Mouse (Mus musculus): ENCODE data around the gene Olig3. TPM values are rescaled to one million over a fixed set of nuclear protein-coding genes. Genes with fewer than 3 reads are reported as not detected.
A peak's percentile ranks its signal among the peaks of the same experiment; 100 is the strongest.

Gene Olig3
- polyA plus RNA-seq (2014; fragmentation: Nextera tagmentation; extraction: Ambion mirVana) = 46.6 and 58.5 TPM in 2 replicates

- Histone ChIP-seq H3K27ac (ENCODE audit: low read depth, low read length) (peak within 1 kb of the TSS; percentile 66), H3K27me3 (ENCODE audit: control insufficient read depth, insufficient read depth, low read length) (peaks cover 78% of the 10 kb centered on the region), H3K9ac (ENCODE audit: low read depth, low read length) (peak within 1 kb of the TSS; percentile 62), H3K4me1 (replicated peaks; ENCODE audit: control insufficient read depth, insufficient read depth, low read length) (no peaks in the 10 kb centered on the region; the same call in 1 of the 2 replicates), H3K36me3 (ENCODE audit: control insufficient read depth, insufficient read depth, low read length) (no peaks in the 10 kb centered on the region), H3K9me3 (ENCODE audit: control insufficient read depth, low read length) (no peaks in the 10 kb centered on the region), H3K4me3 (ENCODE audit: low read depth, low read length) (peak within 1 kb of the TSS; percentile 43), H3K4me2 (replicated peaks; ENCODE audit: low read depth, low read length) (peak within 1 kb of the TSS; percentile 42)
- WGBS = 0% methylated on average over 9 of the region's 9 CpGs
- peak; percentile 70 for ATAC-seq (ENCODE audit: low FRiP score)
- DNase-seq (ENCODE audit: low spot score) = peak; percentile 69
These were observed at the start of gene Olig3 for GRCm38 (mm10) chr10:19356071-19356583. Olig3 (plus strand) TSS chr10:19356533.

- peak; percentile 69 for DNase-seq (ENCODE audit: low spot score)
- no peaks in the 10 kb centered on the region for H3K36me3 ChIP-seq (ENCODE audit: control insufficient read depth, insufficient read depth, low read length)
- WGBS = 18% methylated on average over 5 of the region's 5 CpGs
- no peaks in the 10 kb centered on the region for H3K9me3 ChIP-seq (ENCODE audit: control insufficient read depth, low read length)
- H3K4me1 ChIP-seq (replicated peaks; ENCODE audit: control insufficient read depth, insufficient read depth, low read length) = 0 out of 2 replicates have a peak, but pooled peaks cover 4% of the 10 kb centered on the region
- H3K4me2 ChIP-seq (replicated peaks; ENCODE audit: low read depth, low read length) = no peak overlapping the region
- no peak overlapping the region for H3K4me3 ChIP-seq (ENCODE audit: low read depth, low read length)
- no peak overlapping the region for H3K9ac ChIP-seq (ENCODE audit: low read depth, low read length)
- no peaks in the 10 kb centered on the region for H3K27me3 ChIP-seq (ENCODE audit: control insufficient read depth, insufficient read depth, low read length)
- H3K27ac ChIP-seq (ENCODE audit: low read depth, low read length) = no peak overlapping the region
- peak; percentile 98 for ATAC-seq (ENCODE audit: low FRiP score)
These were observed 46.5 kb upstream of the Olig3 start for GRCm38 (mm10) chr10:19309681-19310395.

GRCm38 (mm10) chr10:19310471-19310870 lies 45.9 kb upstream of the Olig3 start:
- Histone ChIP-seq H3K9me3 (ENCODE audit: control insufficient read depth, low read length) (no peaks in the 10 kb centered on the region), H3K4me1 (replicated peaks; ENCODE audit: control insufficient read depth, insufficient read depth, low read length) (0 out of 2 replicates have a peak, but pooled peaks cover 4% of the 10 kb centered on the region), H3K27me3 (ENCODE audit: control insufficient read depth, insufficient read depth, low read length) (no peaks in the 10 kb centered on the region), H3K4me3 (ENCODE audit: low read depth, low read length) (no peak overlapping the region), H3K4me2 (replicated peaks; ENCODE audit: low read depth, low read length) (no peak overlapping the region), H3K9ac (ENCODE audit: low read depth, low read length) (no peak overlapping the region), H3K27ac (ENCODE audit: low read depth, low read length) (no peak overlapping the region), H3K36me3 (ENCODE audit: control insufficient read depth, insufficient read depth, low read length) (no peaks in the 10 kb centered on the region)
- 51% methylated on average over 5 of the region's 5 CpGs for whole genome bisulfite sequencing
- DNase-seq (ENCODE audit: low spot score) (no peak), ATAC-seq (ENCODE audit: low FRiP score) (no peak)

GRCm38 (mm10) chr10:19317962-19318812 lies 38.1 kb upstream of the Olig3 start:
- H3K4me3 ChIP-seq (ENCODE audit: low read depth, low read length) = no peak overlapping the region
- H3K9me3 ChIP-seq (ENCODE audit: control insufficient read depth, low read length) = no peaks in the 10 kb centered on the region
- WGBS = 76% methylated on average over 19 of the region's 19 CpGs
- ATAC-seq (ENCODE audit: low FRiP score) (peak; percentile 61; the same call in 1 of the 2 replicates), DNase-seq (ENCODE audit: low spot score) (no peak)
- H3K27ac ChIP-seq (ENCODE audit: low read depth, low read length) = no peak overlapping the region
- no peaks in the 10 kb centered on the region; the same call in 1 of the 2 replicates for H3K27me3 ChIP-seq (ENCODE audit: control insufficient read depth, insufficient read depth, low read length)
- H3K4me2 ChIP-seq (replicated peaks; ENCODE audit: low read depth, low read length) = no peak overlapping the region
- no peaks in the 10 kb centered on the region for H3K4me1 ChIP-seq (replicated peaks; ENCODE audit: control insufficient read depth, insufficient read depth, low read length)
- no peak overlapping the region for H3K9ac ChIP-seq (ENCODE audit: low read depth, low read length)
- no peaks in the 10 kb centered on the region for H3K36me3 ChIP-seq (ENCODE audit: control insufficient read depth, insufficient read depth, low read length)

GRCm38 (mm10) chr10:19321781-19322180 lies 34.6 kb upstream of the Olig3 start:
- Histone ChIP-seq H3K4me1 (replicated peaks; ENCODE audit: control insufficient read depth, insufficient read depth, low read length) (no peaks in the 10 kb centered on the region), H3K9me3 (ENCODE audit: control insufficient read depth, low read length) (no peaks in the 10 kb centered on the region), H3K9ac (ENCODE audit: low read depth, low read length) (no peak overlapping the region), H3K27me3 (ENCODE audit: control insufficient read depth, insufficient read depth, low read length) (no peaks in the 10 kb centered on the region; the same call in 1 of the 2 replicates), H3K27ac (ENCODE audit: low read depth, low read length) (no peak overlapping the region), H3K4me3 (ENCODE audit: low read depth, low read length) (no peak overlapping the region), H3K4me2 (replicated peaks; ENCODE audit: low read depth, low read length) (no peak overlapping the region), H3K36me3 (ENCODE audit: control insufficient read depth, insufficient read depth, low read length) (no peaks in the 10 kb centered on the region)
- no peak for ATAC-seq (ENCODE audit: low FRiP score)
- DNase-seq (ENCODE audit: low spot score) = no peak
- WGBS = 75% methylated on average over 2 of the region's 2 CpGs

- H3K27ac ChIP-seq (ENCODE audit: low read depth, low read length) = no peak overlapping the region
- H3K9ac ChIP-seq (ENCODE audit: low read depth, low read length) = no peak overlapping the region
- H3K27me3 ChIP-seq (ENCODE audit: control insufficient read depth, insufficient read depth, low read length) = no peaks in the 10 kb centered on the region
- H3K4me3 ChIP-seq (ENCODE audit: low read depth, low read length) = no peak overlapping the region
- no peaks in the 10 kb centered on the region for H3K9me3 ChIP-seq (ENCODE audit: control insufficient read depth, low read length)
- H3K36me3 ChIP-seq (ENCODE audit: control insufficient read depth, insufficient read depth, low read length) = no peaks in the 10 kb centered on the region
- DNase-seq (ENCODE audit: low spot score) (peak; percentile 31), ATAC-seq (ENCODE audit: low FRiP score) (peak; percentile 85)
- no peaks in the 10 kb centered on the region for H3K4me1 ChIP-seq (replicated peaks; ENCODE audit: control insufficient read depth, insufficient read depth, low read length)
- 15% methylated on average over 3 of the region's 3 CpGs for WGBS
- H3K4me2 ChIP-seq (replicated peaks; ENCODE audit: low read depth, low read length) = no peak overlapping the region
These were observed 27.0 kb upstream of the Olig3 start for GRCm38 (mm10) chr10:19329191-19329777.

- Histone ChIP-seq H3K9ac (ENCODE audit: low read depth, low read length) (no peak overlapping the region), H3K27me3 (ENCODE audit: control insufficient read depth, insufficient read depth, low read length) (0 out of 2 replicates have a peak, but pooled peaks cover 2% of the 10 kb centered on the region), H3K4me2 (replicated peaks; ENCODE audit: low read depth, low read length) (no peak overlapping the region), H3K9me3 (ENCODE audit: control insufficient read depth, low read length) (no peaks in the 10 kb centered on the region), H3K4me1 (replicated peaks; ENCODE audit: control insufficient read depth, insufficient read depth, low read length) (no peaks in the 10 kb centered on the region), H3K27ac (ENCODE audit: low read depth, low read length) (no peak overlapping the region), H3K4me3 (ENCODE audit: low read depth, low read length) (no peak overlapping the region), H3K36me3 (ENCODE audit: control insufficient read depth, insufficient read depth, low read length) (no peaks in the 10 kb centered on the region)
- DNase-seq (ENCODE audit: low spot score) (no peak), ATAC-seq (ENCODE audit: low FRiP score) (no peak)
- WGBS = 84% methylated on average over 1 of the region's 1 CpGs
These were observed 22.9 kb upstream of the Olig3 start for GRCm38 (mm10) chr10:19333425-19333824.
